Mouse (Mus musculus) bone marrow macrophage, adult 2 months (primary cell): ENCODE measurements around the gene Olfr1101.

ENCODE experiments used
- CTCF ChIP-seq: IDR thresholded peaks from 2 replicates; pipeline ENCODE4 v1.5.1; 2012; ENCODE audit warnings: low read depth, mild to moderate bottlenecking, low read length, moderate library complexity
- POLR2A ChIP-seq: IDR thresholded peaks from 2 replicates; pipeline ENCODE4 v1.6.1; 2012; ENCODE audit warnings: mild to moderate bottlenecking, low read depth, low read length, borderline replicate concordance

- TF ChIP-seq CTCF = no peak
- TF ChIP-seq POLR2A = no peak
Observed at GRCm38 (mm10) chr2:86960593-86960992, 30.4 kb downstream of the Olfr1101 start, which contains the start of gene Olfr1099.
